Mouse (Mus musculus): ENCODE results near the gene S100a5. TPM values are rescaled to one million over a fixed set of nuclear protein-coding genes. Genes with fewer than 3 reads are reported as not detected.

Gene S100a5
- polyA plus RNA-seq, 1 experiment = not detected

DNA sequence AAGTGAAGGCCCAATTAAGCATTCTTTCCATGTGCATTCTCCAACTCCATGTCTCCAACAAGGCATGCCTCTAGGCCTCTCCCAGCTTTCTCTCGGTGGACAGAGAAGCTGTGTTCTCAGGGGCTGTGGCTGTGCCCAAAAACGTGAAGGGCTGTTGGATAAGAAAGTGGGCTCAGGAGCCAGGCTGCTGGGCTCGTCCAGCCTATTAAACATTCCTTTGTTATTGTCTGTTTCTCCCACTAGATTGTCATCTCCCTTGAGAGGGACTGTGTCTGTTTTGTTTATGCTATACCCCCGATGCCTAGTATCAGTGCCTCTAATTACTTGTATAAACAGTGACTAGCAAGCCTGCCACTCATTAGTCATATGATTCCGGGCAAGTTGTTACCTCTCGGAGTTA, 10.6 kb upstream of the S100a5 start:
- 28% methylated on average over 6 of the region's 6 CpGs for WGBS
- TF ChIP-seq POLR2A (IDR thresholded peaks at IDR 0.05; ENCODE audit: borderline replicate concordance, extremely low read depth, low read depth, low read length) (no peak), CTCF (IDR thresholded peaks at IDR 0.05; ENCODE audit: insufficient read depth, low read length) (no peak)
- Histone ChIP-seq H3K4me1 (ENCODE audit: control insufficient read depth, insufficient read depth, low read length) (no peaks in the 10 kb centered on the region), H3K4me3 (replicated peaks; ENCODE audit: extremely low read depth, low read depth, low read length) (no peak overlapping the region)
- DNase-seq = no peak

GRCm38 (mm10) chr3:90598212-90598611, 10.1 kb upstream of the S100a5 start:
- Histone ChIP-seq H3K4me1 (ENCODE audit: control insufficient read depth, insufficient read depth, low read length) (no peaks in the 10 kb centered on the region), H3K4me3 (replicated peaks; ENCODE audit: extremely low read depth, low read depth, low read length) (no peak overlapping the region)
- WGBS = 45% methylated on average over 4 of the region's 4 CpGs
- no peak for TF ChIP-seq POLR2A (IDR thresholded peaks at IDR 0.05; ENCODE audit: borderline replicate concordance, extremely low read depth, low read depth, low read length)
- no peak for TF ChIP-seq CTCF (IDR thresholded peaks at IDR 0.05; ENCODE audit: insufficient read depth, low read length)
- DNase-seq = no peak

GRCm38 (mm10) chr3:90599401-90599800, 8.9 kb upstream of the S100a5 start:
- no peak for DNase-seq
- WGBS = 64% methylated on average over 3 of the region's 3 CpGs
- no peaks in the 10 kb centered on the region for H3K4me1 ChIP-seq (ENCODE audit: control insufficient read depth, insufficient read depth, low read length)
- no peak overlapping the region for H3K4me3 ChIP-seq (replicated peaks; ENCODE audit: extremely low read depth, low read depth, low read length)
- no peak for TF ChIP-seq POLR2A (IDR thresholded peaks at IDR 0.05; ENCODE audit: borderline replicate concordance, extremely low read depth, low read depth, low read length)
- TF ChIP-seq CTCF (IDR thresholded peaks at IDR 0.05; ENCODE audit: insufficient read depth, low read length) = no peak

- Histone ChIP-seq H3K4me1 (ENCODE audit: control insufficient read depth, insufficient read depth, low read length) (peaks cover 2% of the 10 kb centered on the region; the same call in 1 of the 2 replicates), H3K4me3 (replicated peaks; ENCODE audit: extremely low read depth, low read depth, low read length) (no peak overlapping the region)
- no peak for DNase-seq
- TF ChIP-seq POLR2A (IDR thresholded peaks at IDR 0.05; ENCODE audit: borderline replicate concordance, extremely low read depth, low read depth, low read length) (no peak), CTCF (IDR thresholded peaks at IDR 0.05; ENCODE audit: insufficient read depth, low read length) (no peak)
- WGBS = 90% methylated on average over 6 of the region's 6 CpGs
These were observed 8.3 kb upstream of the S100a5 start for GRCm38 (mm10) chr3:90600036-90600435.

DNA sequence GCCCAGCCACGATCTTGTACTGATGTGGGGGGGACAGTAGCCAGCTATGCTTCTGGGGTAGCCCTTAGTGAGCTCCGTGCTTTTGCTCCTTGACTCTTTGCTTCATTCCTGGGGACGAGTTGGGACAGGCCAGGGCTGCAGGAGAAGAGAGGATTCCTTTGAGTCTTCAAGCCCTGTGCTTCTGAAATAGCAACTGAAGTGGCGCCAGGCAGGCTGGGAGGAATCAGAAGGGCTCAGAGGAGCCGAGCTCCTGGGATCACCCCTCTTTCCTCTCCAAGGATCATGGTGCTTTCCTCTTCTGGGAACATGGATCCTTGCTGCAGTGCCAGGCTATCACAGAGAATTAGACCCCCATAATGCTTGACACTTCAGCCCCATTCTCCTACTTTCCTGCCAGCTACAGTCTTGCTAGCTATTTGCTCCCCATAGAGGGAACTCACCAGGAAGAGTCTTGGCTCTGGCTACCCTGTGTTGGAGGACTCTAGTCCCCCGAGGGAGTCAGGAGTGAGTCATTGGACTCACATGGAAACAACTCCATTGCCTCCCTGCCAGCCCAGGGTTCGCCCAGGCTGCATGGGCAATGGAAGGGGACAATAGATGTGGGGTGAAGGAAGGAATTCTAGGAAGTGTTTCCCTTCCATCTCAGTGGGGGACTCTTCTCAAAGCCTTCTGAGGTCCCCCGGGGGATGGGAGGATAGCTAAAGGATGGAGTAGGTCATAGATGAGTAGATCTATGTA, 7.7 kb upstream of the S100a5 start:
- no peak for TF ChIP-seq POLR2A (IDR thresholded peaks at IDR 0.05; ENCODE audit: borderline replicate concordance, extremely low read depth, low read depth, low read length)
- TF ChIP-seq CTCF (IDR thresholded peaks at IDR 0.05; ENCODE audit: insufficient read depth, low read length) = no peak
- WGBS = 68% methylated on average over 8 of the region's 8 CpGs
- Histone ChIP-seq H3K4me3 (replicated peaks; ENCODE audit: extremely low read depth, low read depth, low read length) (no peak overlapping the region), H3K4me1 (ENCODE audit: control insufficient read depth, insufficient read depth, low read length) (peaks cover 2% of the 10 kb centered on the region; the same call in 1 of the 2 replicates)
- no peak for DNase-seq

- TF ChIP-seq POLR2A (IDR thresholded peaks at IDR 0.05; ENCODE audit: borderline replicate concordance, extremely low read depth, low read depth, low read length) = no peak
- TF ChIP-seq CTCF (IDR thresholded peaks at IDR 0.05; ENCODE audit: insufficient read depth, low read length) = no peak
- H3K4me1 ChIP-seq (ENCODE audit: control insufficient read depth, insufficient read depth, low read length) = peaks cover 2% of the 10 kb centered on the region; the same call in 1 of the 2 replicates
- WGBS = 76% methylated on average over 11 of the region's 11 CpGs
- H3K4me3 ChIP-seq (replicated peaks; ENCODE audit: extremely low read depth, low read depth, low read length) = no peak within 1 kb of the TSS
- DNase-seq = no peak
These were observed 6.7 kb upstream of the S100a5 start, which contains the start of gene Gm42674 for GRCm38 (mm10) chr3:90601486-90602110. Gm42674 (plus strand) TSS chr3:90601904.

DNA sequence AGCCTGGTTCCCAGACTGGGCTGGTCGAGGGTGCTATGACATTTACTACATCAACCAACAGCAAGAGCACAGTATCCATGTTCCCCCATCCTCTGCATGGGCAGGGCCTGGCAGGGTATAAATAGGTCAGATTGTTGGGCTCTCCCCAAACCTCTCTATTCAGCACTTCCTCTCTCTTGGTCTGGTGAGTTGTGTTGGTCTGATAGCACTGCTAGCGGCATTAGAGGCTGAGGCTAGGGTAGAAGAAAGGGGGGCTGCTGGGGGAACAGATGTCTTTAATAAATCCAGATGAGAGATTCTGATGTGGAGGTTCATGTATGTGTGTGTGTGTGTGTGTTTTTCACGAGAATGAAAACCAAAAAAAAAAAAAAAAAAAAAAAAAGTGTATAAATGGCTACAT, 4.7 kb upstream of the S100a5 start, which contains the start of gene S100a4:
Gene S100a4, plus strand, starts transcription at position 149 of the 400 bp plus-strand sequence.
- no peak for DNase-seq
- H3K4me3 ChIP-seq (replicated peaks; ENCODE audit: extremely low read depth, low read depth, low read length) = no peak within 1 kb of the TSS
- no peak for TF ChIP-seq POLR2A (IDR thresholded peaks at IDR 0.05; ENCODE audit: borderline replicate concordance, extremely low read depth, low read depth, low read length)
- 35% methylated on average over 3 of the region's 3 CpGs for WGBS
- H3K4me1 ChIP-seq (ENCODE audit: control insufficient read depth, insufficient read depth, low read length) = peaks cover 2% of the 10 kb centered on the region; the same call in 1 of the 2 replicates

GRCm38 (mm10) chr3:90604416-90604815, 3.9 kb upstream of the S100a5 start:
- TF ChIP-seq POLR2A (IDR thresholded peaks at IDR 0.05; ENCODE audit: borderline replicate concordance, extremely low read depth, low read depth, low read length) (no peak), CTCF (IDR thresholded peaks at IDR 0.05; ENCODE audit: insufficient read depth, low read length) (no peak)
- Histone ChIP-seq H3K4me3 (replicated peaks; ENCODE audit: extremely low read depth, low read depth, low read length) (no peak overlapping the region), H3K4me1 (ENCODE audit: control insufficient read depth, insufficient read depth, low read length) (peaks cover 2% of the 10 kb centered on the region; the same call in 1 of the 2 replicates)
- WGBS = 30% methylated on average over 4 of the region's 4 CpGs
- DNase-seq = peak; percentile 79

DNA sequence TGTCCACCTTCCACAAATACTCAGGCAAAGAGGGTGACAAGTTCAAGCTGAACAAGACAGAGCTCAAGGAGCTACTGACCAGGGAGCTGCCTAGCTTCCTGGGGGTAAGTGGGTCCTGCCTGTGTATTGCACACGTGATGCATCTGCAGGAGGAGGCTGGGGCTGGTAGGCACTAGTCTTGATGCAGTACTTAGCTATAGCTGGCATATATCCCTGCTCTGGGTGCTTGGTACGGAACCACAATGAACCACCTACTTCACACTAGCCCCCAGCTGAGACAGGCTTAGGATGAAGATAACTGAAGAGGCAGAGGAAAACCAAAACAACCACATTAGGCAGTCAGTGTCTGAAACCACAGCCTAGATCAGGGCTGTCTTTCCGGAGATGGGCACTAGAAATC, 3.3 kb upstream of the S100a5 start:
- DNase-seq = no peak
- 78% methylated on average over 3 of the region's 3 CpGs for WGBS
- TF ChIP-seq POLR2A (IDR thresholded peaks at IDR 0.05; ENCODE audit: borderline replicate concordance, extremely low read depth, low read depth, low read length) (no peak), CTCF (IDR thresholded peaks at IDR 0.05; ENCODE audit: insufficient read depth, low read length) (no peak)
- H3K4me3 ChIP-seq (replicated peaks; ENCODE audit: extremely low read depth, low read depth, low read length) = no peak overlapping the region
- peaks cover 2% of the 10 kb centered on the region; the same call in 1 of the 2 replicates for H3K4me1 ChIP-seq (ENCODE audit: control insufficient read depth, insufficient read depth, low read length)
